Mouse (Mus musculus) hindbrain, postnatal 0 days (tissue): ENCODE results near the gene Cep128. TPM values are rescaled to one million over a fixed set of nuclear protein-coding genes. Genes with fewer than 3 reads are reported as not detected.

Experiments used
- ATAC-seq: fragments of 200-750 bp; cut with Nextera tagmentation; 2 replicates; pipeline ENCODE4 v1.8.0; 2017; ENCODE audit warnings: mild to moderate bottlenecking, moderate TSS enrichment, moderate library complexity
- DNase-seq: peaks from one replicate; pipeline ENCODE4 v3.0.0-alpha.2; 2015; ENCODE audit warnings: low spot score
- H3K27ac ChIP-seq: fragments of 300-500 bp; sonication (generic); 2 replicates; pipeline ENCODE4 v1.5.1; 2014; ENCODE audit warnings: mild to moderate bottlenecking
- H3K27me3 ChIP-seq: fragments of 300-500 bp; sonication (generic); 2 replicates; pipeline ENCODE4 v1.6.1; 2014; ENCODE audit warnings: low read length, mixed read lengths; ENCODE audit not compliant: insufficient read depth
- H3K36me3 ChIP-seq: fragments of 300-500 bp; sonication (generic); 2 replicates; pipeline ENCODE4 v1.6.1; 2014; ENCODE audit warnings: low read length, mixed read lengths; ENCODE audit not compliant: insufficient read depth
- H3K4me1 ChIP-seq: fragments of 300-500 bp; sonication (generic); 2 replicates; pipeline ENCODE4 v1.6.1; 2014; ENCODE audit warnings: antibody characterized with exemption, low read length, mixed read lengths; ENCODE audit not compliant: insufficient read depth
- H3K4me2 ChIP-seq: fragments of 300-500 bp; sonication (generic); 2 replicates; pipeline ENCODE4 v1.6.1; 2014; ENCODE audit warnings: low read depth, mild to moderate bottlenecking, low read length, moderate library complexity, mixed read lengths
- H3K4me3 ChIP-seq: fragments of 300-500 bp; sonication (generic); 2 replicates; pipeline ENCODE4 v1.5.1; 2014; ENCODE audit warnings: low read length
- H3K9ac ChIP-seq: fragments of 300-500 bp; sonication (generic); replicated peaks from 2 replicates; pipeline ENCODE4 v1.6.1; 2014; ENCODE audit warnings: mild to moderate bottlenecking, low read length, moderate library complexity, mixed read lengths
- H3K9me3 ChIP-seq: fragments of 300-500 bp; sonication (generic); 2 replicates; pipeline ENCODE4 v1.6.1; 2016; ENCODE audit warnings: low read length, mixed read lengths
- CTCF ChIP-seq: IDR thresholded peaks from 2 replicates; pipeline ENCODE4 v1.5.1; 2016; ENCODE audit warnings: antibody characterized with exemption, control low read depth, low read depth
- WGBS: fragments of 180-500 bp; shearing (Covaris S2); extraction: QIAGEN DNeasy Blood & Tissue Kit; methylation state at CpG from one replicate; pipeline ENCODE4 v1.1.7; 2014; 5-methylcytosine and 5-hydroxymethylcytosine counted together
- microRNA-seq, 2 experiments: library from miRNA; unstranded; fragments of <30 nt; microRNA quantifications; one replicate each; pipeline ENCODE4; 2016
- polyA plus RNA-seq: library from polyadenylated mRNA; unstranded; fragments of >200 nt; fragmentation: Nextera tagmentation; extraction: Ambion mirVana; gene quantifications from 2 replicates; pipeline ENCODE4 v1.2.1, GENCODE M21; 2015
- total RNA-seq: library from RNA; depleted of rRNA; stranded (reverse); fragments of >200 nt; gene quantifications from 2 replicates; pipeline ENCODE4 v1.2.3, GENCODE M21; 2014; rRNA removed

Gene Cep128
- total and polyA plus RNA-seq, 2 experiments from 2014 or later = 3.0 to 4.4 TPM

GRCm38 (mm10) chr12:90961386-90962017 lies 422.7 kb downstream of the Cep128 start:
- ATAC-seq = peak; percentile 79
- Histone ChIP-seq H3K36me3 (no peaks in the 10 kb centered on the region), H3K4me3 (no peak overlapping the region), H3K27ac (no peak overlapping the region), H3K4me2 (no peak overlapping the region), H3K27me3 (no peaks in the 10 kb centered on the region), H3K4me1 (no peaks in the 10 kb centered on the region), H3K9me3 (no peaks in the 10 kb centered on the region), H3K9ac (no peak overlapping the region)
- no peak for TF ChIP-seq CTCF
- WGBS = 59% methylated on average over 5 of the region's 5 CpGs
- DNase-seq = peak; percentile 53

- H3K27ac ChIP-seq = no peak overlapping the region
- DNase-seq = peak; percentile 16
Observed at GRCm38 (mm10) chr12:90954740-90955473, 429.3 kb downstream of the Cep128 start.

More at GRCm38 (mm10) chr12:90954740-90955473, 429.3 kb downstream of the Cep128 start:
- no peak overlapping the region for H3K4me3 ChIP-seq
- no peak overlapping the region for H3K9ac ChIP-seq
- no peaks in the 10 kb centered on the region for H3K27me3 ChIP-seq
- no peak for TF ChIP-seq CTCF
- H3K36me3 ChIP-seq = no peaks in the 10 kb centered on the region
- WGBS = 60% methylated on average over 7 of the region's 7 CpGs
- H3K4me1 ChIP-seq = 0 out of 2 replicates have a peak, but pooled peaks cover 3% of the 10 kb centered on the region
- no peak overlapping the region for H3K4me2 ChIP-seq
- H3K9me3 ChIP-seq = no peaks in the 10 kb centered on the region
- no peak for ATAC-seq

Small RNA genes lying within 50 kb of the gene (microRNA-seq; reads per million reads assigned to microRNA genes)
- gene Gm44370 = 0 reads per million in 2 experiments

Other genes starting within 250 kb of the Cep128 start
- 0.78 and 0.79 TPM in 2 replicates for gene Tshr, start 154 bp upstream of the Cep128 start, total RNA-seq
- 0.59 and 0.63 TPM in 2 replicates for gene Tshr, start 154 bp upstream of the Cep128 start, polyA plus RNA-seq
- 25.0 and 25.6 TPM in 2 replicates for gene Gtf2a1, start 206.1 kb upstream of the Cep128 start, total RNA-seq
- gene Gtf2a1, start 206.1 kb upstream of the Cep128 start, polyA plus RNA-seq = 35.2 and 35.9 TPM in 2 replicates